Mouse (Mus musculus) brown adipose tissue, adult 24 weeks (tissue): ENCODE measurements around the gene Pank3. TPM values are rescaled to one million over a fixed set of nuclear protein-coding genes. Genes with fewer than 3 reads are reported as not detected.
A peak's percentile ranks its signal among the peaks of the same experiment; 100 is the strongest.
"Not testable (repeated sequence)": the region's sequence is repeated elsewhere in the genome, so short reads cannot be mapped to it uniquely, and the experiment has no call there.

Source experiments
- H3K27ac ChIP-seq: fragments of 200-500 bp; replicated peaks from 2 replicates; pipeline ENCODE4 v1.5.1; 2012; ENCODE audit warnings: low read depth, mild to moderate bottlenecking, low read length
- H3K4me1 ChIP-seq: fragments of 200-500 bp; 2 replicates; pipeline ENCODE4 v1.6.1; 2012; ENCODE audit warnings: low read length, mixed read lengths; ENCODE audit not compliant: control insufficient read depth, insufficient read depth, insufficient read length
- H3K4me3 ChIP-seq: fragments of 200-500 bp; 2 replicates; pipeline ENCODE4 v1.5.1; 2012; ENCODE audit warnings: low read depth, mild to moderate bottlenecking, low read length, moderate library complexity; ENCODE audit not compliant: insufficient read depth
- polyA plus RNA-seq: library from polyadenylated mRNA; stranded (reverse); fragments of >200 nt; gene quantifications from 2 replicates; pipeline ENCODE4 v1.2.4, GENCODE M21; 2012; ENCODE audit not compliant: missing spikeins, insufficient read depth, insufficient read length

The Pank3 gene
- polyA plus RNA-seq, 1 experiment: 86.7 TPM

GRCm38 (mm10) chr11:35798495-35798820 is 29.2 kb downstream of the Pank3 start:
- H3K4me3 ChIP-seq: no peak overlapping the region

GRCm38 (mm10) chr11:35798874-35799273 is 29.6 kb downstream of the Pank3 start, which contains the start of gene Fbll1:
Fbll1 (minus strand) TSS chr11:35798884.
- H3K4me1 ChIP-seq: no peaks in the 10 kb centered on the region
- no peak within 1 kb of the TSS for H3K4me3 ChIP-seq
- no peak within 1 kb of the TSS for H3K27ac ChIP-seq

More at GRCm38 (mm10) chr11:35798495-35798820, 29.2 kb downstream of the Pank3 start:
- no peak overlapping the region for H3K27ac ChIP-seq
- no peaks in the 10 kb centered on the region for H3K4me1 ChIP-seq

- no peak overlapping the region for H3K27ac ChIP-seq
- no peaks in the 10 kb centered on the region for H3K4me1 ChIP-seq
- H3K4me3 ChIP-seq: no peak overlapping the region
Measured at GRCm38 (mm10) chr11:35801332-35801731, 32.0 kb downstream of the Pank3 start.

GRCm38 (mm10) chr11:35811458-35811857 is 42.2 kb downstream of the Pank3 start:
- Histone ChIP-seq H3K27ac (no peak overlapping the region), H3K4me1 (no peaks in the 10 kb centered on the region), H3K4me3 (no peak overlapping the region)

GRCm38 (mm10) chr11:35816316-35816715 is 47.0 kb downstream of the Pank3 start:
- H3K4me1 ChIP-seq: no peaks in the 10 kb centered on the region
- H3K27ac ChIP-seq: no peak overlapping the region
- no peak overlapping the region for H3K4me3 ChIP-seq

GRCm38 (mm10) chr11:35827714-35828113 is 58.4 kb downstream of the Pank3 start:
- Histone ChIP-seq H3K4me1 (no peaks in the 10 kb centered on the region), H3K27ac (no peak overlapping the region), H3K4me3 (no peak overlapping the region)

GRCm38 (mm10) chr11:35832139-35832538 is 62.9 kb downstream of the Pank3 start:
- H3K4me3 ChIP-seq: no peak overlapping the region
- H3K4me1 ChIP-seq: peaks cover 2% of the 10 kb centered on the region; the same call in 1 of the 2 replicates
- no peak overlapping the region for H3K27ac ChIP-seq

- Histone ChIP-seq H3K4me1 (peaks cover 2% of the 10 kb centered on the region; the same call in 1 of the 2 replicates), H3K4me3 (peak overlapping the region; percentile 75; the same call in 1 of the 2 replicates), H3K27ac (no peak overlapping the region)
Measured at GRCm38 (mm10) chr11:35833270-35833669, 64.0 kb downstream of the Pank3 start.

GRCm38 (mm10) chr11:35834022-35834760 is 64.9 kb downstream of the Pank3 start, which contains the start of gene Rars:
Rars (minus strand) TSS chr11:35834506.
- Histone ChIP-seq H3K27ac (0 out of 2 replicates have a peak within 1 kb of the TSS, but pooled peaks have one; percentile 0), H3K4me3 (peak within 1 kb of the TSS; percentile 75), H3K4me1 (peaks cover 2% of the 10 kb centered on the region; the same call in 1 of the 2 replicates)

- H3K4me3 ChIP-seq: no peak overlapping the region
Measured at GRCm38 (mm10) chr11:35837156-35838126, 68.2 kb downstream of the Pank3 start.

GRCm38 (mm10) chr11:35838345-35839338 is 69.4 kb downstream of the Pank3 start:
- Histone ChIP-seq H3K4me1 (no peaks in the 10 kb centered on the region), H3K4me3 (peak overlapping the region; percentile 65), H3K27ac (no peak overlapping the region)

More at GRCm38 (mm10) chr11:35837156-35838126, 68.2 kb downstream of the Pank3 start:
- Histone ChIP-seq H3K27ac (0 out of 2 replicates have a peak overlapping the region, but pooled peaks have one; percentile 12), H3K4me1 (peaks cover 2% of the 10 kb centered on the region; the same call in 1 of the 2 replicates)

GRCm38 (mm10) chr11:35840282-35840681 is 71.0 kb downstream of the Pank3 start:
- Histone ChIP-seq H3K4me1 (no peaks in the 10 kb centered on the region), H3K27ac (no peak overlapping the region), H3K4me3 (no peak overlapping the region)

- not testable (repeated sequence) for H3K4me1 ChIP-seq, H3K4me3 ChIP-seq
Measured at GRCm38 (mm10) chr11:35840806-35841205, 71.5 kb downstream of the Pank3 start.

More at GRCm38 (mm10) chr11:35840806-35841205, 71.5 kb downstream of the Pank3 start:
- not testable (repeated sequence) for H3K27ac ChIP-seq
